Mouse (Mus musculus): Measurements from ENCODE around the gene Znrf4. TPM values are rescaled to one million over a fixed set of nuclear protein-coding genes. Genes with fewer than 3 reads are reported as not detected.
A peak's percentile ranks its signal among the peaks of the same experiment; 100 is the strongest.
"Not testable (repeated sequence)": the region's sequence is repeated elsewhere in the genome, so short reads cannot be mapped to it uniquely, and the experiment has no call there.

Znrf4 gene
- total RNA-seq, 2 experiments from 2014 or later = not detected

DNA sequence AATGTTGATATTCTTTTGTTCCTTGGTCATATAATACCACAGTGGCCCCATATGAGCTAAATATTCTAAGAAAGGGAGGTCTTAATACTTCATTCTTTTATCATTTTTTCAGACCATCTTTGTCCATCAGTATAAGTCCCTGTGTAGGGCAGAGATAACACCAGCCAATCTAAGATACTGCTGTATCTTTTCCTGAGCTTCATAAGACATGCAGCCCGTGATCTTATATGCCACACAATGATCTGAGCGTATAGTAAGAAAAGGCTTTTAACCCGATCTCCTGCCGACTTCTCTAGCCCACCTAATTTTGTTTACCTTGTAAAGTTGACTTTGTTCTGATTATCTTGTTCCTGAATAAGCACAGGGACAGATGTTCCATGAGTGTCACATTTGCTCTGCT lies 12.7 kb upstream of the Znrf4 start:
- no peak for DNase-seq

DNA sequence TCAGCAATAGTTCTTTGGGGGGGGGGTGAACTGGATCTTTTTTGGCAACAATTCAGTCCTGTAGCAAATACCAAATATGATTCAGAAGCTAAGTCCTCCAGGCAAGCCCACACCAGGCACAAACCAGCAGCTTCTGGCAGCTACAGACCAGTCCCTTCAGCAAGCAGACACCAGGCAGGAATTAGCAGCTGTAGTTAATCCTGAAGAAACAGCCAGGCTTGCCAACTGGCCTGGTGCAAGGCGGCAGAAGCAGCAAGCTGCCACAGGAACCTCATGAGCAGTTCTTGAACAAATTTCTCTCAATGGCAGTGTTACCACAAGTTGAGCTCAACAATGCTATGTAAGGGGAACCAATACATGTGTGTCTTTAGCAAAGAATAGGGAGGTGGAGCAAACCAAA lies 10.5 kb upstream of the Znrf4 start:
- DNase-seq = no peak

DNA sequence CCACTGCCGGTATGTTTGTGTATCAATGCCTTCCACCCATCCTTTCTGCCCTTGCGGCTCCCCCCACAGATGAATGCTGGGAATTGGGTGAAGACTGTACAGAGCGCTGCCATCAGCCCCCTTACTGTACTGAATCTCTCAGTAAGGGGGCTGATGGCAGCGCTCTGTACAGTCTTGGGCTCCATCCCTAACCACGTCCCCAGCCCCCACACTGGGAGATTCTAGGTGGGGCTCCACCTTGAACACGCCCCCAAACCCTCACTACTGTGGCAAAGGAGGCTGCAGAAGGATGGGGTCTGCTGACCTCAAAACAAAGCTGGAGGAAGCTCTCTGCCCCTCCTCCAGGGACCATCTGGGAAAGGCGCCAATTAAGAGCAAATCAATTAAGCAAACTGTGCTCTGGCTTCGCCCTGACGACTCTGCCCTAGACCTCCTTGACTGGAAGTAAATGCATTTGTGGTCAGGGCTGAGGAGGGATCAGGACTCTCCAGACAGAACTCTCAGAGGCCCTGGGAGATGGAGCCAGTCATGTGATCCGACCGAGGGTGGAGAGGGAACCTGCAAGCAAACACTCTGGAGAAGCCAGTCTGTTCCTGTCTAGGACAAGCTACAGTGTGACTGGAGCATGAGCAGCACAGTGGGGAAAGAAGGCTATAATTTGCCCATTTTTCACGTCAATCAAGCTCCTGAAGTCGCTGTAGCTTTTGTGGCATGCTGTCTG lies 3.6 kb upstream of the Znrf4 start:
- no peak for DNase-seq

DNA sequence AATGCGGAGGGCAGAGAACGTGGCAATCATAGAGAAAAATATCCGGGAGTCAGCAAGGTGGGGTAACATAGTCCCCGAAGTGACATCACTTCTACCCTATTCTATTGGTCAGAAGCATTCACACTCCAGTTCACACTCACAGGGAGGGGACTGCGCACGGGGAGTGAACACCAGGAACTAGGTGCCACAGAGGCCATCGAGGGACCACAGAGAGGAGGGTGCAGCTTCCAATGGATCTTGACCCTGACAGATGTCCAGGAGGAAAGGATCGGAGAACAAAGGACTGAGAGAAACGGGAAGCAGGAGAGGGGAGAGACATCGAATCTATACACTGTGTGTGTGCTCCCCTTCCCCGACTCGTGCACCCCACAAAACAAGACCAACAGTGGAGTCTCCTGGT lies 2.7 kb upstream of the Znrf4 start:
- DNase-seq = no peak

DNA sequence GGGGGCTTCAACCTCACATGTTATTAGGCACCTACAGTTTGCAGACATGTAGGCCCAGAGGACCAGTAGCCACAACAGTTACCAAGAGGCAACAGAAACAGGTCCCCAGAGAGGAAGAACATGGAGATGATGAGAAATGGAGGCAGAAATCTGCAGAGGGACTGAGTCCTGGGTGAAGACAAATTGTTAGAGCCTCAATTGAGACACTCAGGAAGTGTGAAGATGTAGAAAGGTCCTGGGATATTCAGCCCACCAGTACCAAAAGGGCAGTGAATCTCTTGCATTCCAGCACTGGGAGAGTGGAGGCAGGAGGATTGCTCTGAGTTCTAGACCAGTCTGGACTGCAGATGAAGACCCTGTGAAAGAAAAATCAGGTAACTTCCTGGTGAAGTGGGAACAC lies 2.1 kb upstream of the Znrf4 start:
- DNase-seq = no peak

DNA sequence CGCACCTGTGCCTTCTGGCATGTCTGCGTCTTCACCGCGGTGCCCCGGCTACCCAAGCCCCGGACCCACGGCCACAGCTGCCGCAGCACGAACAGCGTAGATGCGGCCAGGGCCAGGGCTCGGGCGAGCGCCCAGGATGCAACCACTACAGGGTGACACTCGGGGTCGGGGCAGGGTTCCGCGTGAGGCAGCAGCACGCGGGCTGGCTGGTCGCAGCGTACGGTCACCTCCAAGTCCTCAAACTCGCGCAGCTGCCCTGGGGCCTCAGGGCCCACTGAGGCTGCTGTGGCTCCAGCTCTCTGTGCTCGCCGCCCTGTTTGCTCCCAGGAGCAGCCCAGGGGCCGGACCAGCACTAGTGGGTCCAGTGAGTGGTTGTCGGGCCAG lies 532 bp downstream of the Znrf4 start:
- DNase-seq = no peak

DNA sequence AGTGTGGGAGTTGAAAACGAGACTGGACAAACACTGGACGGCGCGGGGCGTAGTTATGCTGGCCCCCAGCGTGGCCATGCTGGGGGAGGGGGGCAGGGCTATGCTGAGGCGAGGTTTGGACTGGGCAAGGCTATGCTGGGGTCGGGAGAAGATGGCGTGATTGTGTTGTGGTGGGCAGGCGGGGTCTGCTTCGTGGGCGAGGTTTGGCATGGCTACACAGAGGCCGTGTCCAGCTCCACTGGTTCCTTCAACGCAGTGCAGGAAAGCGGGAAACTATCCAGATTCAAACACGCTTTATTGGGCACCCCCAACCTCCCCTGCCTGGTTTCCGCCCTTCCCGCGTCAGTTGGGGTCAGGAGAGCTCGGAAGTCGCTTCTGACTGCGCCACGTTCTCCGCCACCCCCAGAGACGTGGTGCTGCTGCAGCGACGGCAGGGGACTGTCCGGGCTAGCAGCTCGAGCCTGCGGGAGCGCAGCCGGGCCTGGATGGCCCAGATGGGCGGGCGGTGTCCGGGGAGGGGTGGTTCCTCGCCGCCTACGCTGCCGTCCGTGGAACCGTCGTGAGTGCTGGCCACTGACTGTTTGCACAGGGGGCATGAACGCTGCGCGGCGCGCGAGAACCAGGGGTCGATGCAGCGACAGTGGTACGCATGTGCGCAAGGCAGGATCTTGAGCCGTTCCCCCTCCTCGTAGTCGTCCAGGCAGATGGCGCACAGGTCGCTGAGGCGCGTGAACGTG lies 1.1 kb downstream of the Znrf4 start:
- DNase-seq = no peak

DNA sequence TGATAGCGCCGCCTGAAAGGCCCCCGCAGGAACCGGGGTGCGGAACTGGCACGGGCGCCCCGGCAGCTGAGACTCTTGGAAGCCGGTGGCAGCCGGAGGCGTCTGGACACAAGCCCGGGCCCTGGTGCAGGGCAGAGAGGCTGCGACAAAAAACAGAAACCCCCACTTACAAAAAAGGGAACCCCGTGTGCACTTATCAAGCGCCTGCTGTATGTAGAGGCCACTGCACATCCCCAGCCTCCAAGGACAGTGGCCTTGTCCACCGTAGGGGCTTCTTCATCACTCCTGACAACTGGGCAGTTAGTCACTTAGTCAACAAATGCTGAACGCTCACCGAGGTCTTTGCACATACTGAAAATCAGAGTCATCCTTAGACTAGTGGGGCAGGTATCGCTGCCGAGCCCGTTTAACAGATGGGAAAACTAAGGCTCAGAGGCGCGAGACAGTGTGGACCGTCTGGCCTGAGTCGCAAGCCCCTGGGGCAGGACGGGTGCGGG lies 1.7 kb downstream of the Znrf4 start:
- DNase-seq = no peak

DNA sequence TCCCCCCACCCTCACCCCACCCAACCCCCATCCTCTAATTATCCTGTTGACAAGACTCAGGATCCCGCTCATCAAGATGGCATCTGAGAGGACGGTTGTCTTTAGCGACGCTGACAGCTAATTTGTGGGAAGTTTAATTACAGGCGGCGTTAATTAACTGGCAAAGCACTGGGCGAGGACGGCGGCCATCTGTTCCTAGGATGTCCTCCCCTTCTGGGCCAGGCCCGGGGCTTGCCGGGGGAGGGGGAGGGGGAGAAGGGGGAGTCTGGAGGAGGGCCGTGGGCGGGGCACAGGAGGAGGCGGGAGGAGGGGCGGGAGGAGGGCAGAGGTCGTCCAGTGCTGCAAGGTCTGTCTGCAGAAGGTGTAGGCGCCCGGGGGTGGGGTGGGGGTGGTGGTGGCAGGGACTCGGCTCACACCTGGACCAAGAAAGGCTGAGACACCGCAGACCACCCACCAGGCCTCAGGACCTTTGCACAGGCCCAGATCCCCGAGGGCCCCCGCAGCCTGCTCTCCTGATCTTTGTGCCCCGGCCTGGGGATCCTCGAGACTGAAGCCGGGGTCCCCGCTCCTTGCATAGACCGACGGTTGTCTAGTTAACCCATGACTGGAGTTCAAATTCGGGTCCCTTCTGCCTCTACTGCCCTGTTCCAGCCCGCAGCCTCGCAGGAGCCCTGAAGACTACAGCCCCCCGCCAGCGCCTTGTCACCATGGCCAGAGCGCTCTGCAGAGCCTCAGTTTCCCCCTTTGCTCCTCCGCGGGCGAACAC lies 2.3 kb downstream of the Znrf4 start:
- DNase-seq = no peak

DNA sequence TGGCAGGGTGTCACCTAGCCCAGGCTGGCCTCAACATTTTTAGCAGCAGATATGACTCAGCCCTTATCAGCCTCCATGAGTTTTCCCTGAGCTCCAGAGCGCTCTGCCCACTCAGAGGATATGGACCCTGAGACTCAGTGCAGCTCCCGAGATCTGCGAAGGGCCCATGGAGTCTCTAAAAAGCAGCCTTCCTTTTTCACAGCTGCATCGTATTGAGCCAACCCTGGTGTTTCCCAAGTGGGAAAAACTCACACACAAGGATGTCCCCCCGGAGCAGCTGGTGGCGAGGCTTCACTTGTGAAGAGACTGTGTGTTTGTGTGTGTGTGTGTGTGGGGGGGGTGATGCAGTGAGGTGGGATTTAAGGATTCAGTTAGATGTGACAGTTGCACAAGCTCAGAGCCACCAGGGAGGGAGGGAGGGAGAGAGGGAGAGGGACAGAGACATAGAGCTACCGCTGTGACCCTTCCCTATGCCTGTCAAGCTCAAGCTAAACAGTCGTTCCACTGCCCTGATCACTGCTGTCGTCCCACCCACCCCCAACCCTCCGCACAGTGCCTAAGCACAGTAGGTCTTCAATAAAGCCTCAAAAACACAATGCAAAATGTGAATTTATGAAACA lies 3.1 kb downstream of the Znrf4 start:
- no peak for DNase-seq

DNA sequence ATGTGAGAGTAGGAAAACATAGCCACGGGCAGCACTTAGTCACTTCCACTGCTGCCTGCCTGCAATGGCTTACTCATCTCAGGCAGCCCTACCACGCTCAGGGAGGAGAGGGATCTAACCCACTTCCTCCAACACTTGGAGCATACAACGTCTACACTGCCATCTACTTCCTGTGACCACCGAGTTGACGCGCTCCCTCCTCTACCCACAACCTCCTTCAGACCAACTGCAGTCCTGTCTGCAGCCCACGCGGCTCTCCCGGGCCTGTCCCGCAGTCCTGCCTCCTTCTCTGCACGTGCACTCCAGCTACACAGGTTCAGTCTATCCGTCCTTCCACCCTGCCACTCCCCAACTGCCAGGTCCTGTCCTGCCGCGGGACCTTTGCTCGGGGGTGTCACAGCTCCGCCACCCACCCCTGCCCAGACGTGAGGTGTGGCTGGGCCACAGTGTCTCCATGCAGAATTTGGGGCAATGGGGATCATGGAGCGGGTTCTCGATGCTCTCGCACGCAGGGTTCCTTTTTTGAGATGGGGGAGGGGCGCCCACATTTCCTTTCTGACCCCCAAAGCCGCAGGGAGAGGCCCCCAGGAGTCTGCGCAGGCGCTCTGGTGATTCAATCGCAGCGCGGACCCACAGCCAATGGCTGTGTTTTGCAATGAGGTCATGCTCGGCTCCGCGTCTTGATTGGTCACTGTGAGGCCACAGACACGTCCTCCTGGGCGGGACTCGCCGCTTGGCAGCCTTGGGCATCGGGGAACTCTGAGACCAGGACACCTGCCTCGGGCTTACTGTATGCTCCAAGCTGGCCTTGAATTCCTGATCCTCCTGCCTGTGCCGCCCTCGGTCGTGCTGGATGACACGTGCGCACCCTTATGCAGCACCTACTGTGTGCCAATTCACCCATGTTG lies 4.8 kb downstream of the Znrf4 start:
- peak; percentile 93 for DNase-seq

DNA sequence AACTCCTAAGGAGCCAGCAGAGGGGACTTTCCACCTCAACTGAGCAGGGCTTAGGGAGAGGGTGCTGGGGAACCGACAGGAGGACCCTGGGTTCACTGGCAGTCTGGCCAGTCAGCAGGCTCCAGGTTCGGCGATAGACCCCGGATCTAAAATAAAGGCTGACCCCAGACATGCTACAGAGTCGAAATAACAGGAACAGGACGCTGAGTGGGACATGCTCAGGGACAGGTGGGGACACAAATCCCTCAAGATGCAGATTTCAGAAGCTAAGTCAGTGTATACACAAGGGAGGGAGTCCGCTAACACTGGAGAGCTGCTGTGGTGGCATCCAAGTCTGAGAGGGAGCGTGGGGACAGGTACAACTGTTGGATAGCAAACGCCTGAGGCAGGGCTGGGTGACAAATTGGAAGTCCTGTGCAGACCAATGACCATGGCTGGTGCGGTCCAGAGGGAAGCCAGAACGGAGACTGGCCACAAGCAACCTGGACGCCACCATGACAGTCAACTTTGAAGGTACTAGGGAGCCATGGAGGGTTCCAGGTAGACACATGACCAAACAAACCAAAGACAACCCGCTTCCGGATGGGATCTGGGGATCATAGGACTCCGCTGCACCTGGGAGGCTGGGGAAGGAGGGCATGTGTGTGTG lies 5.7 kb downstream of the Znrf4 start:
- no peak for DNase-seq

DNA sequence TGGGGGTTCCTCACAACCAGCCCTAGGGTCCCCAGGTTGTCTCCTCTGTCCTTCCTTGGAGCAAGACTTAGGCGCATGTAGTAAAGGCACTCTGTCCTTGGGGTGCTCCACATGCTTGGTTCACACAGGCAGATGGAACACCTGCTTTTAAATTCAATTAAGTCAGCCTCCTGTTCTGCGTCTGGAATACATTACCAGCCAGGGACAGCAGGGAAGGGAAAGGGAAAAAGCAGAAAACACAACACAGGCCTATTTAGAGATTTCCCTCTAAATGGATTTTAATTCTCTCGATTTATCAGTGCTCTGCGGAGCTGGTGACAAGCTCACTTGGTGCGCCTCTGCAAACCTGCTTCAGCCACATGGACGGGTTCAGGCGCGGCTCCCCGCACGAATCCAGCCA lies 6.8 kb downstream of the Znrf4 start:
- no peak for DNase-seq

DNA sequence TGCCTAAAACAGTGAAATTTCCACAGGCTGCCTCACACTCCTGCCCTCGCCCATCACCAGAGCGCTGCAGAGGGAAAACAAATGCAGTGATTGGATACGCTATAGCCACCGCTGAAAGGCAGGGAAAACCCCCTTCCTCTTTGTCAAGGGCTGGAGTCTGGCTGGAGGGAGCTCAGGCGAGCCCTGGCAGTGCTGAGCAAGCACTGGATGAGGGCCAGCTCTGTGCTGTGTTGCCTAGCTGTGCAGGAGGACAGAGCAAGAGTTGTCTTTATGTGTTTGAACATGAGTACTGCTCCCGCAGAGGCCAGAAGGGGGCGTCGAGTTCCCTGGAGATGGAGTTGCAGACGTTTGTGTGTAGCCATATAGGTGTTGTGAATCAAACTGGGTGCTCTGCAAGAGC lies 9.7 kb downstream of the Znrf4 start:
- no peak for DNase-seq

DNA sequence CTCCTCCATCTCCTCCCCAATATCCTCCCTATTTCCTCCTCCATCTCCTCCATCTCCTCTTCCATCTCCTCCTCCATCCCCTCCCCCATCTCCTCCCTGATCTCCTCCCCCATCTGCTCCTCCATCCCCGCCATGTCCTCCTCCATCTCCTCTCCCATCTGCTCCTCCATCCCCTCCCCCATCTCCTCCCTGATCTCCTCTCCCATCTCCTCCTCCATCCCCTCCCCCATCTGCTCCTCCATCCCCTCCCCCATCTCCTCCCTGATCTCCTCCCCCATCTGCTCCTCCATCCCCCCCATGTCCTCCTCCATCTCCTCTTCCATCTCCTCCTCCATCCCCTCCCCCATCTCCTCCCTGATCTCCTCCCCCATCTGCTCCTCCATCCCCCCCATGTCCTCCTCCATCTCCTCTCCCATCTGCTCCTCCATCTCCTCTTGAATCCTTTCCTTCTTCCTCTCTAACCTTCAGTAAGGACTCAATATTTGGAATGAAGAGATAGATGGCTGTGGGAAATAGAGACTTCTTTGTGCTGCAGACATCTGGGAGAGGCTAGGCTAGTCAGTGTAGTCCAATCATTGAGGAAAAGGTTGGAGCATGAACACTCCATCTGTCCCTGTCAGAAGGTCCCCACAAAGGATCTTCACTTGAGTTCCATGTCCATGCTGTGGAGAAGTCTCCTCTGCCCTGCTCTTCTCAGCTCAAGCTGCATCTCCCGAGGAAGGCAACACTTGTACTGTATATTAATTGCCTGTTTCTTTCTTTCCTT lies 10.4 kb downstream of the Znrf4 start:
- not testable (repeated sequence) for DNase-seq

DNA sequence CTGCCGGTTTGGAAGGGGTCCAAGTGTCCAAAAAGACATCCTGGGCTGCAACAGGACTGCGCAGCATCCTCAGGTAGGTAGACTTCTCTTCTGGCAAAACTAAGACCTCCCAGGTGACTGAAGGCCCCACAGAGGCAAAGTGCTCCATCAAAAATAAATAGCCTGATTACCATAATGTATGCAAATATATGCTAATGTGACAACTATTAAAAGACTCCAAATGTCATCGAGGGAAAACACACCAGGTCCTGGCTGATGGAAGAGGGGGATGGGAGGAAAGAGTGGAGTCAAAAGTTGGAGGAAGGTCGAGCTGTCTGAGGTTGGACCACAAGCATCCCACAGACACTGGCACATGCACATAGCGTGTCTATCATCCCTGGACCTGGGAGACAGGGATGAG lies 13.0 kb downstream of the Znrf4 start:
- DNase-seq = no peak

DNA sequence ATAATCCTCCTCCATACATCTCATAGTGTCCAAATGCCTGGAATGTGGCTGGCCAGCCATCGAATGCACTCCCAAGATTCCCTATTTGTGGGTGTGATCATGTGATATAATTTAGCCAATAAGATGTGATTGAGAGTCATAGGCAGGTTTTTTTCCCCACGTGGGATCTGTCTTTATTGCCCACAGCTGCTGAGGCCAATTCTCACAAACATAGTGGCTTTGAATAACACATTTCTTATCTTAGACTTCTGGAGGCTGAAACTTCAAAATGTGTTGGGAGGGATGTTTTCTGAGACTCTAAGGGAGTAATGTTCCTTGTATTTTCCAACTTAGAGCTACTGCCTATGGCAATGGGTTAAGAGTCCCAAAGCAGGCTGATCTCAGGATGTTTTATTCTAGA lies 17.8 kb downstream of the Znrf4 start:
- DNase-seq = no peak

DNA sequence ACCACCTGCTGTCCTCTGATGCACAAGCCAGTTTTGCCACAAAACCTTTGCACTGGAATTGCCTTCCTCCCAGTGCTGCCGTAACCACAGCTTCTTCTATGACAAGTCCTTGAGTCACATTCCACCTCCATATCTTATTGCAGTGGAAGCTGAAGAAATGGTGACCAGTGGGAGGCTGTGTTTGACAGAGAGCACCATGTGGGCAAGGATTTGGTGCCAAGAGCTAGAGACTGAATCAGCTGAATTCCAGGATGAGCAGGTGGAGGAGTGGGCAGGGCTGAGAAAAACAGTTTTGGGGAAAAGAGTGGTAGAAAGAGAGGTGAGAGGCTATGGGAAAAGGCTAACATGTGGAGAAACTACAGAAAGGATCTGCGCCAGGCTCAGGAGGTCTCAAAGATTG lies 18.4 kb downstream of the Znrf4 start:
- DNase-seq = no peak

DNA sequence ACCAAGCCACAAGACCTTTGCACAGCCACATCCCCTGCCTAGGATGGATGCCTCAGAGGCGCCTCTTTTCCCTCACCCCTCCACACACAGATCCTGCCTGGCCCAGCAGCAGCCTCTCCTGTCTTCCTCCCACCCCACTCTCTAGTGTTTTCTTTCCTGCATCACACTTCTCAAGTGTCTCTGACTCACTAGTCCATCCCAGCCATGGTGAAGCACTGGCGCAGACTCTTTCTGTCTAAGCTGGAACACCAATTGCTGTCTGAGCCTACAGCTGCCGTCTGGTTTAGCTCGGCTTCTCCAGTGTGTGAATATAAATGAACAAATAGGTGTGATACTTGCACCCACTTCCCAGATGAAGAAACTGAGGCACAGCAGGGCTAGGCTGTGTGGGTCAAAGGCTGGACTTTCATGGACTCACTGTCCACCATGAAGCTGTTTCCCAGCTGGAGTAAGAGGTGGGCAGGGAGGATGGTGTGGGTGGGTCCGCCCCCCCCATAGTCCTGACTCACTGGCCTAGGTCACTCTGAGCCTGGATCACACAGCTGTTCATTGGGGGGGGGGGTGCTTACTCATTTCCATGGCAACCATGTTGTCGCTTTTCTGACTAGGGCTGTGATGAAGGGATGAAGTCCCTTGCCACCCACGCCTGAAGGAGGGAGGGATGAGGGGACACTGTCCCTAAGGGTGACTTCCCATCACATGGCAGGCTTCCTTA lies 21.6 kb downstream of the Znrf4 start:
- DNase-seq = no peak

DNA sequence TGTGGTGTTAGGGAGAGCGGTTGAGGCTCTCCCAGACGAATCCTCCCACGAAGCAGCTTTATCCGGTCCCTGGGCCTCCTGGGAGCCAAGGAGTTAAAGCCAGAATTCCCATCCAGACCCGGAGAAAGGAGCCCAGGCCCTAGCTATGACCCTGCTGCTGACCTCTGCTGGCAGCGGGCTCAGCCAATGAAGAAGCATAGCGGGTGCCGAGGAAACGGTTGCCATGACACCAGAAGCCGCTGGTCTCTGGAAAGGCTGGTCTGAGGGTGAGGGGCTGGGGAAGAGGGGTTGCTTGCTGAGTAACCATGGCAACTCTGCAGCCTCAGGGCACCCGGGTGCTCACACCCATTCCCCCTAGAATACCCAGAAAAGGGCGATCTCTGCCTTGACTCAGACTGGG lies 24.2 kb downstream of the Znrf4 start:
- no peak for DNase-seq

Data from gastrocnemius, postnatal 25 days (tissue).